Mouse (Mus musculus) retina, postnatal 7 days (tissue): ENCODE measurements at regions not wholly inside any gene's neighbourhood (a gene's known extent, or its start where the extent isn't known, plus 50 kb on each side); places are given as distances from the start of the nearest gene placed in this dataset.

ENCODE experiments used
- DNase-seq: peaks from one replicate; pipeline ENCODE4 v3.0.0-alpha.2; 2012; ENCODE audit warnings: low read depth, low spot score

- no peak for DNase-seq
Observed at GRCm38 (mm10) chr1:193421414-193421813, 51.3 kb upstream of the Camk1g start.
